Mouse (Mus musculus): ENCODE data around the gene Tas2r119.

The Tas2r119 gene

DNA sequence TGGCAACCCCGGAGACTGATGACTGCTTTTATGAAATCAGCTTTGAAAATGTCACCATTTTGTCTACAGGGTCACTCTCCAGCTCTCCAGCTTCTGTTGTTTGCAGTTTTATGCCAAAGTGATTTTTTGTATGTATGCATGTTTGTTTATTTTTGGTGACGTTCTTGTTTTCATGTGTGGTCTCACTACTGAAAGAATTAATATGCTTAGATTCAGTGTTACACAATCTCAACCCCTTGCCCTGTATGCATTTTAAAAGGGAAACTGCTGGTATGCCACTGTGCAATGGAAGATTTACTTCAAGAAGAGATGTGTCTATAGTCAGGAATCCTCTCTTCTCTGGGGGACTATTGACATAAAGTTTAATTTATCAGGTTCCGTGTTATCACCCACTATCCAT, 48.3 kb downstream of the Tas2r119 start:
- DNase-seq (ENCODE audit: low spot score in 2 of 2), result no peak

GRCm38 (mm10) chr15:32226381-32226780, 49.3 kb downstream of the Tas2r119 start:
- DNase-seq (ENCODE audit: low spot score in 2 of 2), result no peak

DNA sequence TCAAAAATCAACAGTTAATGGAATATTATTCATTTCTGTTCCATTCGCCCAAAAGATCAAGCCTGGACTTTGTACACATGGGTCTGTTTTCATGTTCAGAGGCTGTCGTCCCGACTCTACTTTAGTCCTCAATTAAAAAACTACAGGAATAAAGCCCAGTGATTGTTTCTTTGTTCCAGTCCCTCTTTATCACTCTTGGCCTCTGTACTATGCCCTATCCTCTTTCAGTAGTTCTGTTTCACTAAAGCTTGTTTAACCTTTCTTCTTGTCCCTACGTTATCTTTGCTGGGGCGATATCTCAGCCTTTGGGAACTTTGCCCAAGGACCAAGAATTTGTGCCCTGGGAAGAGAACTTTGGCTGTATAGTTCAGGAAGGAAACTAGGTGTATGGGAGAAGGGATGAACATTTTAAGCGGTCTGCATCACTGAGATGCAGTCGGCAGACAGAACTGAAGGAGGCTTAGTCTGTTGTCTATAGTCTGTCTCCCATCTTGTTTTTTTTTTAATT, 49.9 kb downstream of the Tas2r119 start:
- DNase-seq (ENCODE audit: low spot score in 2 of 2), result no peak
